Mouse (Mus musculus): ENCODE results near the gene Sorbs1.
A peak's percentile ranks its signal among the peaks of the same experiment; 100 is the strongest.

The Sorbs1 gene

GRCm38 (mm10) chr19:40404582-40404981, 109.0 kb downstream of the Sorbs1 start:
- DNase-seq: peak; percentile 16

- DNase-seq: no peak
These were observed 109.6 kb downstream of the Sorbs1 start for GRCm38 (mm10) chr19:40403999-40404398.

- DNase-seq: no peak
These were observed 111.2 kb downstream of the Sorbs1 start for GRCm38 (mm10) chr19:40402155-40402963.

GRCm38 (mm10) chr19:40401213-40401612, 112.4 kb downstream of the Sorbs1 start:
- DNase-seq: no peak

GRCm38 (mm10) chr19:40400426-40401030, 113.1 kb downstream of the Sorbs1 start:
- DNase-seq: no peak

- DNase-seq: no peak
These were observed 117.6 kb downstream of the Sorbs1 start for GRCm38 (mm10) chr19:40395757-40396661.

- no peak for DNase-seq
These were observed 118.3 kb downstream of the Sorbs1 start for GRCm38 (mm10) chr19:40395321-40395695.

GRCm38 (mm10) chr19:40394555-40395320, 118.8 kb downstream of the Sorbs1 start:
- no peak for DNase-seq

GRCm38 (mm10) chr19:40392795-40393392, 120.7 kb downstream of the Sorbs1 start:
- no peak for DNase-seq

- peak; percentile 78 for DNase-seq
These were observed 122.1 kb downstream of the Sorbs1 start for GRCm38 (mm10) chr19:40391469-40391868.

GRCm38 (mm10) chr19:40386916-40387315, 126.7 kb downstream of the Sorbs1 start:
- DNase-seq: no peak

- no peak for DNase-seq
These were observed 128.2 kb downstream of the Sorbs1 start for GRCm38 (mm10) chr19:40385334-40385733.

- peak; percentile 12 for DNase-seq
These were observed 129.6 kb downstream of the Sorbs1 start for GRCm38 (mm10) chr19:40383931-40384330.

GRCm38 (mm10) chr19:40380656-40381055, 132.9 kb downstream of the Sorbs1 start:
- no peak for DNase-seq

- no peak for DNase-seq
These were observed 133.6 kb downstream of the Sorbs1 start for GRCm38 (mm10) chr19:40380005-40380404.

GRCm38 (mm10) chr19:40379081-40379480, 134.5 kb downstream of the Sorbs1 start:
- DNase-seq: no peak

GRCm38 (mm10) chr19:40377632-40378031, 135.9 kb downstream of the Sorbs1 start:
- DNase-seq: no peak

GRCm38 (mm10) chr19:40376566-40377281, 136.9 kb downstream of the Sorbs1 start:
- no peak for DNase-seq

- no peak for DNase-seq
These were observed 138.9 kb downstream of the Sorbs1 start for GRCm38 (mm10) chr19:40374720-40375119.

GRCm38 (mm10) chr19:40372679-40373078, 140.9 kb downstream of the Sorbs1 start:
- no peak for DNase-seq

- no peak for DNase-seq
These were observed 141.7 kb downstream of the Sorbs1 start for GRCm38 (mm10) chr19:40371866-40372265.

All from thymus, postnatal 14 days (tissue).